Mouse (Mus musculus): ENCODE results near the gene Cldn2. TPM values are rescaled to one million over a fixed set of nuclear protein-coding genes. Genes with fewer than 3 reads are reported as not detected.

The Cldn2 gene
- polyA plus RNA-seq (2015; fragmentation: Nextera tagmentation; extraction: Ambion mirVana) = 0.77 and 0.84 TPM in 2 replicates

GRCm38 (mm10) chrX:139800406-139800878 is at the start of gene Cldn2:
Cldn2 (plus strand) TSS chrX:139800828.

GRCm38 (mm10) chrX:139782278-139783044 is 18.2 kb upstream of the Cldn2 start, which contains the start of gene Ripply1:
Ripply1 (minus strand) TSS chrX:139782353.

Other genes starting within 250 kb of the Cldn2 start
- gene Rnf128, start 237.5 kb upstream of the Cldn2 start, polyA plus RNA-seq (2015; fragmentation: Nextera tagmentation; extraction: Ambion mirVana) = 25.0 and 50.4 TPM in 2 replicates
- 1.4 and 2.0 TPM in 2 replicates for gene Tbc1d8b, start 115.8 kb upstream of the Cldn2 start, polyA plus RNA-seq (2015; fragmentation: Nextera tagmentation; extraction: Ambion mirVana)
- not detected in 2 replicates for gene Gm15013, start 86.3 kb upstream of the Cldn2 start, polyA plus RNA-seq (2015; fragmentation: Nextera tagmentation; extraction: Ambion mirVana)
- gene Ripply1, start 18.5 kb upstream of the Cldn2 start, polyA plus RNA-seq (2015; fragmentation: Nextera tagmentation; extraction: Ambion mirVana) = not detected in 2 replicates
- 4.7 TPM in 2 replicates for gene Morc4, start 70.8 kb downstream of the Cldn2 start, polyA plus RNA-seq (2015; fragmentation: Nextera tagmentation; extraction: Ambion mirVana)
- gene Rbm41, start 197.8 kb downstream of the Cldn2 start, polyA plus RNA-seq (2015; fragmentation: Nextera tagmentation; extraction: Ambion mirVana) = 1.7 and 3.0 TPM in 2 replicates